Mouse (Mus musculus) testis, adult 10 weeks (tissue): ENCODE data around the gene Siah2. TPM values are rescaled to one million over a fixed set of nuclear protein-coding genes. Genes with fewer than 3 reads are reported as not detected.

Source experiments
- polyA plus RNA-seq: library from polyadenylated mRNA; stranded (reverse); fragments of 350-450 nt; fragmentation: Illumina TruSeq; extraction: RNeasy Lipid Tissue Mini Kit (QIAGEN cat#74804); gene quantifications from one replicate; pipeline ENCODE4 v1.2.3, GENCODE M21; 2014; ENCODE audit warnings: low read depth, low replicate concordance

Siah2 gene
- polyA plus RNA-seq, result 48.0 TPM

GRCm38 (mm10) chr3:58691997-58692721, at the start of gene Siah2:
Siah2 (minus strand) TSS chr3:58692400.

GRCm38 (mm10) chr3:58636406-58637295, 55.5 kb downstream of the Siah2 start, which contains the start of gene Erich6:
Erich6 (minus strand) TSS chr3:58637207.

Other genes starting within 250 kb of the Siah2 start
- gene Eif2a, start 166.6 kb downstream of the Siah2 start, polyA plus RNA-seq, result 39.4 TPM
- 60.9 TPM for gene Serp1, start 166.5 kb downstream of the Siah2 start, polyA plus RNA-seq
- 182 TPM for gene Selenot, start 115.8 kb downstream of the Siah2 start, polyA plus RNA-seq
- 109 TPM for gene Erich6, start 55.2 kb downstream of the Siah2 start, polyA plus RNA-seq
- 0.11 TPM for gene Mindy4b-ps, start 129.9 kb upstream of the Siah2 start, polyA plus RNA-seq
- gene Clrn1, start 192.9 kb upstream of the Siah2 start, polyA plus RNA-seq, result not detected